In genomic region chr4:134164591-134164990, GRCm38 (mm10) we compare ENCODE assay signal across 17 mouse cellular contexts. TPM values are rescaled to one million over a fixed set of nuclear protein-coding genes. Genes with fewer than 3 reads are reported as not detected.
DNase-seq lines count a peak whose midpoint lies in the region; ATAC-seq and TF ChIP-seq lines count a peak whose summit lies in the region.
"Had no signal": no experiment of that assay in that cellular context is flagged by ENCODE, and none has a peak within 500 bp of the region (broad histone marks: within the 10 kb centered on the region; RNA-seq: fewer than 3 reads in every experiment).

No protein-coding gene starts in this region.

- H3K36me3 ChIP-seq in heart, embryonic 15.5 days: peaks cover 6% of the 10 kb centered on the region
- H3K36me3 ChIP-seq in heart, embryonic 10.5 days: peaks cover 20% of the 10 kb centered on the region; the same call in 1 of the 2 replicates
- peaks cover 10% of the 10 kb centered on the region for H3K36me3 ChIP-seq in spleen, adult 2 months (ENCODE audit: control insufficient read depth, insufficient read depth, low read length)
- peaks cover 4% of the 10 kb centered on the region; the same call in 1 of the 2 replicates for H3K36me3 ChIP-seq in liver, embryonic 11.5 days (ENCODE audit: control insufficient read depth, insufficient read depth, low read length)
- no peaks in the 10 kb centered on the region for H3K36me3 ChIP-seq in stomach, embryonic 15.5 days

- H3K4me1 ChIP-seq in heart, embryonic 15.5 days (replicated peaks): peaks cover 19% of the 10 kb centered on the region
- peaks cover 17% of the 10 kb centered on the region for H3K4me1 ChIP-seq in heart, embryonic 10.5 days
- H3K4me1 ChIP-seq in spleen, adult 2 months (ENCODE audit: control insufficient read depth, insufficient read depth, insufficient read length): no peaks in the 10 kb centered on the region
- peaks cover 17% of the 10 kb centered on the region for H3K4me1 ChIP-seq in liver, embryonic 11.5 days (replicated peaks; ENCODE audit: control insufficient read depth, insufficient read depth, low read length)
- H3K4me1 ChIP-seq in stomach, embryonic 15.5 days: no peaks in the 10 kb centered on the region
- H3K4me1 ChIP-seq: midbrain, embryonic 12.5 days had no signal

- H3K4me2 ChIP-seq in heart, embryonic 15.5 days: no peak overlapping the region
- H3K4me2 ChIP-seq in liver, embryonic 11.5 days: no peak overlapping the region; the same call in 1 of the 2 replicates
- no peak overlapping the region for H3K4me2 ChIP-seq in stomach, embryonic 15.5 days
- H3K4me2 ChIP-seq: limb, embryonic 12.5 days; midbrain, embryonic 12.5 days had no signal

- WGBS in heart, embryonic 15.5 days: 88% methylated on average over 5 of the region's 6 CpGs
- WGBS in heart, embryonic 10.5 days: 81% methylated on average over 5 of the region's 6 CpGs
- 32% methylated on average over 6 of the region's 6 CpGs for WGBS in spleen, adult 2 months
- WGBS in liver, embryonic 11.5 days: 88% methylated on average over 5 of the region's 6 CpGs
- 86% methylated on average over 5 of the region's 6 CpGs for whole genome bisulfite sequencing in stomach, embryonic 15.5 days

- no peak for ATAC-seq in heart, embryonic 15.5 days (replicated peaks; ENCODE audit: insufficient number of reproducible peaks, insufficient read depth, low FRiP score, low read depth)
- no peak for ATAC-seq in liver, embryonic 11.5 days (replicated peaks; ENCODE audit: low FRiP score)
- ATAC-seq in stomach, embryonic 15.5 days (ENCODE audit: insufficient read depth, low FRiP score, low read depth): no peak
- ATAC-seq: CD4-positive, CD25-positive, alpha-beta regulatory T cell, adult 4 months; hindbrain, embryonic 16.5 days had no signal

- DNase-seq in heart, embryonic 10.5 days (ENCODE audit: low spot score): no peak
- no peak for DNase-seq in spleen, adult 2 months (ENCODE audit: low read depth in 1 of 2, low spot score in 2 of 2)
- no peak for DNase-seq in spleen, adult 18-20 months
- no peak for DNase-seq in liver, embryonic 11.5 days (ENCODE audit: low spot score)
- no peak for DNase-seq in adrenal gland, adult (ENCODE audit: inconsistent age in 2 of 2, low spot score in 1 of 2)
- no peak for DNase-seq in ovary, postnatal 10 days (ENCODE audit: low spot score)
- DNase-seq: cerebellum, adult 18-20 months; lung, postnatal 36 days; thymus, postnatal 4 days had no signal

- no peak overlapping the region for H3K9ac ChIP-seq in heart, embryonic 15.5 days
- H3K9ac ChIP-seq in liver, embryonic 11.5 days (ENCODE audit: low read depth, low read length): no peak overlapping the region
- H3K9ac ChIP-seq in stomach, embryonic 15.5 days: no peak overlapping the region
- H3K9ac ChIP-seq: limb, embryonic 12.5 days; midbrain, embryonic 12.5 days had no signal

- H3K9me3 ChIP-seq in heart, embryonic 15.5 days (replicated peaks): no peaks in the 10 kb centered on the region
- no peaks in the 10 kb centered on the region for H3K9me3 ChIP-seq in heart, embryonic 10.5 days
- H3K9me3 ChIP-seq in liver, embryonic 11.5 days (ENCODE audit: control insufficient read depth, low read length): no peaks in the 10 kb centered on the region
- H3K9me3 ChIP-seq in stomach, embryonic 15.5 days: no peaks in the 10 kb centered on the region
- H3K9me3 ChIP-seq: limb, embryonic 12.5 days; midbrain, embryonic 12.5 days had no signal

- H3K4me3 ChIP-seq in heart, embryonic 15.5 days: no peak overlapping the region
- H3K4me3 ChIP-seq in heart, embryonic 10.5 days: no peak overlapping the region
- peak overlapping the region; percentile 48 for H3K4me3 ChIP-seq in spleen, adult 2 months (ENCODE audit: extremely low read depth, insufficient read depth, insufficient read length)
- H3K4me3 ChIP-seq in liver, embryonic 11.5 days (ENCODE audit: low read depth, low read length): no peak overlapping the region
- no peak overlapping the region for H3K4me3 ChIP-seq in stomach, embryonic 15.5 days (replicated peaks)
- H3K4me3 ChIP-seq: limb, embryonic 12.5 days; midbrain, embryonic 12.5 days; myocyte had no signal

- no peaks in the 10 kb centered on the region for H3K27me3 ChIP-seq in heart, embryonic 15.5 days
- H3K27me3 ChIP-seq in heart, embryonic 10.5 days (ENCODE audit: insufficient read depth, poor library complexity, severe bottlenecking): no peaks in the 10 kb centered on the region
- H3K27me3 ChIP-seq in spleen, adult 2 months (ENCODE audit: control insufficient read depth, insufficient read depth, low read length): no peaks in the 10 kb centered on the region
- H3K27me3 ChIP-seq in liver, embryonic 11.5 days (replicated peaks; ENCODE audit: control insufficient read depth, insufficient read depth, low read length): no peaks in the 10 kb centered on the region
- H3K27me3 ChIP-seq in stomach, embryonic 15.5 days (replicated peaks): no peaks in the 10 kb centered on the region
- H3K27me3 ChIP-seq: limb, embryonic 12.5 days; midbrain, embryonic 12.5 days had no signal

- no peak for TF ChIP-seq POLR2A in spleen, adult 2 months (IDR thresholded peaks at IDR 0.05; ENCODE audit: low read depth, low read length)

- TF ChIP-seq CTCF in spleen, adult 2 months (IDR thresholded peaks at IDR 0.05; ENCODE audit: extremely low read depth, insufficient read depth, insufficient read length, insufficient replicate concordance): no peak

- H3K27ac ChIP-seq in heart, embryonic 15.5 days: peak overlapping the region; percentile 54
- H3K27ac ChIP-seq in heart, embryonic 10.5 days: no peak overlapping the region
- H3K27ac ChIP-seq in spleen, adult 2 months (ENCODE audit: insufficient read depth, low read length): peak overlapping the region; percentile 93
- peak overlapping the region; percentile 3; the same call in 1 of the 2 replicates for H3K27ac ChIP-seq in liver, embryonic 11.5 days (ENCODE audit: low read depth, low read length)
- peak overlapping the region; percentile 72 for H3K27ac ChIP-seq in stomach, embryonic 15.5 days
- H3K27ac ChIP-seq: limb, embryonic 12.5 days; midbrain, embryonic 12.5 days had no signal

RNA-seq across cellular contexts. Expression of gene Cep85, which starts 22.3 kb away (rescaled TPM):
- polyA plus RNA-seq in heart, embryonic 15.5 days (2015; fragmentation: Nextera tagmentation; extraction: Ambion mirVana): 38.2 and 42.0 TPM in 2 replicates
- 28.2 and 31.1 TPM in 2 replicates for polyA plus RNA-seq in heart, embryonic 10.5 days (2016; fragmentation: Nextera tagmentation; extraction: Ambion mirVana)
- polyA plus RNA-seq in spleen, adult 2 months (2012; rRNA removed): 15.2 and 20.8 TPM in 2 replicates
- polyA plus RNA-seq in liver, embryonic 11.5 days (2014; fragmentation: Nextera tagmentation; extraction: Ambion mirVana): 42.9 and 44.2 TPM in 2 replicates
- 83.0 and 84.0 TPM in 2 replicates for polyA plus RNA-seq in stomach, embryonic 15.5 days (2015; fragmentation: Nextera tagmentation; extraction: Ambion mirVana)

RNA-seq across cellular contexts. Expression of gene Sh3bgrl3, which starts 36.0 kb away (rescaled TPM):
- 174 and 239 TPM in 2 replicates for polyA plus RNA-seq in heart, embryonic 15.5 days (2015; fragmentation: Nextera tagmentation; extraction: Ambion mirVana)
- polyA plus RNA-seq in heart, embryonic 10.5 days (2016; fragmentation: Nextera tagmentation; extraction: Ambion mirVana): 188 and 243 TPM in 2 replicates
- 1,465 and 2,211 TPM in 2 replicates for polyA plus RNA-seq in spleen, adult 2 months (2012; rRNA removed)
- 257 and 281 TPM in 2 replicates for polyA plus RNA-seq in liver, embryonic 11.5 days (2014; fragmentation: Nextera tagmentation; extraction: Ambion mirVana)
- 363 and 395 TPM in 2 replicates for polyA plus RNA-seq in stomach, embryonic 15.5 days (2015; fragmentation: Nextera tagmentation; extraction: Ambion mirVana)

RNA-seq across cellular contexts. Expression of gene Gm7534, which starts 38.2 kb away (rescaled TPM):
- not detected in 2 replicates for polyA plus RNA-seq in heart, embryonic 15.5 days (2015; fragmentation: Nextera tagmentation; extraction: Ambion mirVana)
- polyA plus RNA-seq in heart, embryonic 10.5 days (2016; fragmentation: Nextera tagmentation; extraction: Ambion mirVana): not detected in 2 replicates
- not detected in 2 replicates for polyA plus RNA-seq in spleen, adult 2 months (2012; rRNA removed)
- polyA plus RNA-seq in liver, embryonic 11.5 days (2014; fragmentation: Nextera tagmentation; extraction: Ambion mirVana): not detected in 2 replicates
- not detected in 2 replicates for polyA plus RNA-seq in stomach, embryonic 15.5 days (2015; fragmentation: Nextera tagmentation; extraction: Ambion mirVana)
- polyA plus RNA-seq: CD4-positive, CD25-positive, alpha-beta regulatory T cell, adult 4 months; hindbrain, embryonic 16.5 days; large intestine, adult 2 months; limb, embryonic 12.5 days; midbrain, embryonic 12.5 days; myocyte had no signal
